Mouse (Mus musculus): Measurements from ENCODE around the gene Adra2b.

GRCm38 (mm10) chr2:127324456-127324855, 38.6 kb upstream of the Adra2b start:
- TF ChIP-seq HCFC1 (IDR thresholded peaks at IDR 0.05; ENCODE audit: borderline replicate concordance, insufficient read depth, low read length) (no peak), CHD2 (IDR thresholded peaks at IDR 0.05; ENCODE audit: low read depth, low read length) (no peak)
